Mouse (Mus musculus) limb, embryonic 14.5 days (tissue): ENCODE data around the gene Vmac. TPM values are rescaled to one million over a fixed set of nuclear protein-coding genes. Genes with fewer than 3 reads are reported as not detected.

Source experiments
- ATAC-seq: fragments of 200-750 bp; cut with Nextera tagmentation; 2 replicates; pipeline ENCODE4 v1.8.0; 2017; ENCODE audit warnings: low read depth, moderate number of reproducible peaks, moderate TSS enrichment; ENCODE audit not compliant: low FRiP score
- DNase-seq: peaks from one replicate; pipeline ENCODE4 v3.0.0-alpha.2; 2015; ENCODE audit warnings: low spot score
- H3K27ac ChIP-seq: fragments of 300-500 bp; sonication (generic); replicated peaks from 2 replicates; pipeline ENCODE4 v1.5.1; 2014; ENCODE audit warnings: low read depth, mild to moderate bottlenecking, low read length, moderate library complexity, mixed read lengths
- H3K27me3 ChIP-seq: fragments of 300-500 bp; sonication (generic); 2 replicates; pipeline ENCODE4 v1.6.1; 2014; ENCODE audit warnings: low read length, mixed read lengths; ENCODE audit not compliant: control insufficient read depth, insufficient read depth
- H3K36me3 ChIP-seq: fragments of 300-500 bp; sonication (generic); 2 replicates; pipeline ENCODE4 v1.6.1; 2014; ENCODE audit warnings: mild to moderate bottlenecking, low read length, moderate library complexity, mixed read lengths; ENCODE audit not compliant: control insufficient read depth, insufficient read depth
- H3K4me1 ChIP-seq: fragments of 300-500 bp; sonication (generic); 2 replicates; pipeline ENCODE4 v1.6.1; 2014; ENCODE audit warnings: antibody characterized with exemption, low read length, mixed read lengths; ENCODE audit not compliant: control insufficient read depth, insufficient read depth
- H3K4me2 ChIP-seq: fragments of 300-500 bp; sonication (generic); replicated peaks from 2 replicates; pipeline ENCODE4 v1.6.1; 2014; ENCODE audit warnings: low read depth, mild to moderate bottlenecking, low read length, moderate library complexity; ENCODE audit not compliant: severe bottlenecking
- H3K4me3 ChIP-seq: fragments of 300-500 bp; sonication (generic); replicated peaks from 2 replicates; pipeline ENCODE4 v1.5.1; 2014; ENCODE audit warnings: low read length
- H3K9ac ChIP-seq: fragments of 300-500 bp; sonication (generic); 2 replicates; pipeline ENCODE4 v1.6.1; 2014; ENCODE audit warnings: mild to moderate bottlenecking, low read depth, low read length, moderate library complexity; ENCODE audit not compliant: severe bottlenecking
- H3K9me3 ChIP-seq: fragments of 300-500 bp; sonication (generic); 2 replicates; pipeline ENCODE4 v1.6.1; 2016; ENCODE audit warnings: low read length; ENCODE audit not compliant: control insufficient read depth
- POLR2A ChIP-seq: fragments of 200-500 bp; IDR thresholded peaks from 2 replicates; pipeline ENCODE4 v1.8.0; 2012; ENCODE audit warnings: inconsistent platforms, mild to moderate bottlenecking, moderate library complexity, borderline replicate concordance; ENCODE audit not compliant: insufficient read depth, insufficient read length; ENCODE audit errors: extremely low read depth
- WGBS: fragments of 180-500 bp; shearing (Covaris S2); extraction: QIAGEN DNeasy Blood & Tissue Kit; methylation state at CpG from one replicate; pipeline ENCODE4 v1.1.7; 2014; 5-methylcytosine and 5-hydroxymethylcytosine counted together
- polyA plus RNA-seq, 2 experiments: library from polyadenylated mRNA; depleted of rRNA in 1 of 2; stranded (reverse) in 1 of 2; unstranded in 1 of 2; fragments of >200 nt; fragmentation: Nextera tagmentation in 1 of 2; extraction: Ambion mirVana in 1 of 2; gene quantifications; 2 replicates each; pipeline versions ENCODE4 v1.2.1 to v1.2.3; 2012 to 2014

The Vmac gene
- polyA plus RNA-seq, 2 experiments: 23.4 to 24.1 TPM

DNA sequence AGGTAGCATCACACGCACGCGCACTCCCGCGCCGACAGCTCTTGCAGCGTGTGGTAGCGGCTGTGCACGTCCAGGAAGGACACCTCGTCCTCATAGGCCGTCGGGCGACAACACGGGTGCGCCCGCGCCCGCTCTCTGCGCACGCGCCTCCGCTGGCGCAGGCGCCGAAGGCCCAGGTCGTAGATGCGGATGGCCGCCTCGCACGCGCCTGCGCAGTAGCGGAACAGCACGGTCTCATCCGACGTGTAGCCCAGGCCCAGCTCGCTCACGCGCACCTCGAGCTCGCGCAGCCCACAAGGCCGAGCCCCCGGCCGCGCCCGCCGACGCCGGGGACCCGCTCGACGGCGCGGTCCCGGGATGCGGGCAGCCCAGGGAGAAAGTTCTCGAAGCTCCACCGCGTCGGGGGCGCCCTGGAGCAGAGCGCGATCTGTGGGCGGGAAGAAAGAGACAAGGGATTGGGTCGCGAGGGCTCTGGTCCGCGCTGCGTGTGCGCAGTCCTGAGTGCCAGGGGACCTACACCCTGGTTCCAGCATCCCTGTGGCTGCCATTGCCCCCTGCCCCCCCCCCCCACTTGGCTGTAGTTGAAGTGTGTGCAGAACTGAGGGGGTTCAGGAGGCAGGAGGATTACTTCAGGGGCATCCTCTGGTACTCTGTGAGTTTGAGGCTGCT is 33.7 kb upstream of the Vmac start:
- DNase-seq: peak; percentile 62
- WGBS: 24% methylated on average over 65 of the region's 71 CpGs
- Histone ChIP-seq H3K4me2 (peak overlapping the region; percentile 38), H3K27ac (no peak overlapping the region), H3K9ac (peak overlapping the region; percentile 34; the same call in 1 of the 2 replicates), H3K4me1 (peaks cover 10% of the 10 kb centered on the region), H3K36me3 (no peaks in the 10 kb centered on the region), H3K27me3 (peaks cover 56% of the 10 kb centered on the region), H3K4me3 (peak overlapping the region; percentile 20), H3K9me3 (no peaks in the 10 kb centered on the region)
- ATAC-seq: peak; percentile 54; the same call in 1 of the 2 replicates
- 0 out of 2 replicates have a peak, but pooled peaks have one; percentile 12 for TF ChIP-seq POLR2A

DNA sequence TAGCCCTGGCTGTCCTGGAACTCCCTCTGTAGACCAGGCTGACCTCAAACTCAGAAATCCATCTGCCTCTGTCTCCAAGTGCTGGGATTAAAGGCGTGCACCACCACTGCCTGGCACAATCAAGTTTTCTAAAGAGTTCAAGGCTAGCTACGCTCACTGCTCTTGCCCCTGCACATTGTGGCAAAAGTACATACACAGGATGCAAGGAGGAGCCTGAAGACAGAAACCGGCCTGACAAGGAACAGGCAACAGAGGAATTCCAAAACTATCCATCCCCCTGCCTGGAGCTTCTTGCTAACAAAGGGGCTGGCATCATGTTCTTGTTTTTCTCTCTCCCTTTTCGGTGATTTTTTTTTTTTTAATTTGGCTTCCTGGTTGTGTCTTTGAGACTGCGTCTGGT is 26.4 kb upstream of the Vmac start:
- ATAC-seq (no peak), DNase-seq (no peak)
- Histone ChIP-seq H3K27me3 (no peaks in the 10 kb centered on the region), H3K9me3 (no peaks in the 10 kb centered on the region), H3K4me3 (no peak overlapping the region), H3K36me3 (no peaks in the 10 kb centered on the region), H3K9ac (no peak overlapping the region), H3K4me1 (no peaks in the 10 kb centered on the region), H3K4me2 (no peak overlapping the region), H3K27ac (no peak overlapping the region)
- TF ChIP-seq POLR2A: no peak
- 52% methylated on average over 5 of the region's 5 CpGs for WGBS

DNA sequence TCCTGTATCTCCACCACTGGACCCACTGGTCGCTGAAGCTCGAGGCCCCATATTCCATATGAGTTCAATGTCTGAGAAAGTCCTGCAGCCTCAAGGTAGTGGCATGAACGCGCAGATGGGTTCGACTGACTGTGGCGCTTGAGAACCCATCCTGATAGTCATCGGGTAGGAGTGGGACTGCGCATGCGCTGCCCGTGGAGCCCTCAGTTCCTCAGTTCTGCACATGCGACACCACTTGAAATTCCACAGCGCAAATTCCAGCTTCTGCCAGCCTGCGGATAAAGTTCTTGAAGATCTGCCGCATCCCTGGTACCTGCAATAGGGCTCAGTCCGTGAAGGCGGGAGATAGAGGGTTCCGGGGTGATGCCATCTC is 23.0 kb upstream of the Vmac start:
- no peak for ATAC-seq
- Histone ChIP-seq H3K27ac (no peak overlapping the region), H3K9me3 (no peaks in the 10 kb centered on the region)

DNA sequence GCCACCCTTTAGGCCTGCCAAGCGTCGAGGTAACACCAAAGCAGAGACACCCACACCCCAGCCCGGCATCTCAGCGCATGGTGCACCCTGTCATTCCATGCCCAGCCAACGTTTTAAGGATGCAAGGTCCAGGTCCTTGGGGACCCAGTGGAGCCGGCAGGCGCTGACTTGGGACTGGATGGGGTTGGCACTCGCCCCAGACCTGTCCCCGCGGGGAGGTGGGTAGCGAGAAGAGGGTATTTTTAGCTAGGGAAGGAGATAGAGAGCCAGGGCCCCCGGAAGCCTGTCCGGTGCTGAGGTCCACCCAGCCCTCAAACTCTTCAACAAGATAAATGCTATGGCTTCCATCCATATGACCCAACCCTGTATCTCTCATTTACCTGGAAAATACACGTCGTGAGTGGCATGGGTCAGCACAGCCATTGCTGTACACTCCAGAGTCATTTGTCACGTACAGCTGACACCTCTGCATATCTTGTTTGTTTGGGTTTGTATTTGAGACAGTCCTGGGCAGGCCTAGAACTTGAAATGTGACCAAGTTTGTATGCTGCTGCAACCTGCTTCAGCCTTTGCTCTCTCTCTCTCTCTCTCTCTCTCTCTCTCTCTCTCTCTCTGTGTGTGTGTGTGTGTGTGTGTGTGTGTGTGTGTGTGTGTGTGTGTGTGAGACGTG is 22.4 kb upstream of the Vmac start:
- Histone ChIP-seq H3K27ac (no peak overlapping the region), H3K4me1 (no peaks in the 10 kb centered on the region), H3K27me3 (no peaks in the 10 kb centered on the region), H3K4me2 (no peak overlapping the region), H3K9me3 (no peaks in the 10 kb centered on the region), H3K36me3 (no peaks in the 10 kb centered on the region), H3K4me3 (no peak overlapping the region), H3K9ac (no peak overlapping the region)
- DNase-seq (no peak), ATAC-seq (no peak)
- 83% methylated on average over 17 of the region's 17 CpGs for WGBS
- TF ChIP-seq POLR2A: no peak

More for the DNA sequence above, 23.0 kb upstream of the Vmac start:
- WGBS: 71% methylated on average over 17 of the region's 17 CpGs
- H3K4me2 ChIP-seq: no peak overlapping the region
- H3K36me3 ChIP-seq: no peaks in the 10 kb centered on the region
- H3K9ac ChIP-seq: no peak overlapping the region
- H3K27me3 ChIP-seq: no peaks in the 10 kb centered on the region
- TF ChIP-seq POLR2A: no peak
- no peak for DNase-seq
- no peaks in the 10 kb centered on the region for H3K4me1 ChIP-seq
- H3K4me3 ChIP-seq: no peak overlapping the region

DNA sequence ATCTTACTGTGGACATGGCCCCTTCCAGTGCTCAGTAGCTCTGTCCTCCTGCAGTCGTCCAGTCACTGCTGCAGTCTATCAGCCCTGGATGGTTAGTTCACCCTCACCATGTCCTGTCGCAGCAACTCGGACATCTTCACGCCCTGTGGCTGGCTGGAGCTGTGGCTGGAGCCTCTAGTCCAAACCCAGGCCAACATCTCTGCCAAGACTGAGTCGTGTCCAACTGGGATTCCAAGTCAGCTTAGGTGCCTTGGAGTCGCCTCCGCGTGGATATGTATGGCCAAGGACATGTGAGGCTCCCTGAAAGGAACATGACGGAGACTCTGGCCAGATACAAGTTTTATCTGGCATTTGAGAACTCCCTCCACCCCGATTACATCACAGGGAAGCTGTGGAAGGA is 20.4 kb upstream of the Vmac start:
- TF ChIP-seq POLR2A: no peak
- H3K9ac ChIP-seq: no peak overlapping the region
- 86% methylated on average over 10 of the region's 10 CpGs for WGBS
- no peaks in the 10 kb centered on the region for H3K36me3 ChIP-seq
- H3K27me3 ChIP-seq: no peaks in the 10 kb centered on the region
- H3K27ac ChIP-seq: no peak overlapping the region
- ATAC-seq (no peak), DNase-seq (no peak)
- H3K4me3 ChIP-seq: no peak overlapping the region
- no peak overlapping the region for H3K4me2 ChIP-seq
- no peaks in the 10 kb centered on the region for H3K4me1 ChIP-seq
- no peaks in the 10 kb centered on the region for H3K9me3 ChIP-seq
